Mouse (Mus musculus): ENCODE data around the gene Fkbp10. TPM values are rescaled to one million over a fixed set of nuclear protein-coding genes. Genes with fewer than 3 reads are reported as not detected.

The Fkbp10 gene
- 23.3 and 27.5 TPM in 2 replicates for polyA plus RNA-seq (2015; fragmentation: Nextera tagmentation; extraction: Ambion mirVana)

GRCm38 (mm10) chr11:100414914-100415822 lies at the start of gene Fkbp10:
Gene Fkbp10, plus strand, starts transcription at chr11:100415697.
- Histone ChIP-seq H3K27me3 (replicated peaks) (peaks cover 14% of the 10 kb centered on the region), H3K27ac (peak within 1 kb of the TSS; percentile 80), H3K9me3 (no peaks in the 10 kb centered on the region), H3K9ac (peak within 1 kb of the TSS; percentile 88), H3K4me2 (peak within 1 kb of the TSS; percentile 74), H3K4me1 (peaks cover 24% of the 10 kb centered on the region), H3K4me3 (peak within 1 kb of the TSS; percentile 77), H3K36me3 (replicated peaks) (no peaks in the 10 kb centered on the region)
- WGBS = under 1% methylated on average over 30 of the region's 31 CpGs
- peak; percentile 21 for ATAC-seq (replicated peaks)

GRCm38 (mm10) chr11:100369145-100369544 lies 46.4 kb upstream of the Fkbp10 start:
- no peak overlapping the region for H3K27ac ChIP-seq
- H3K9me3 ChIP-seq = no peaks in the 10 kb centered on the region
- 82% methylated on average over 7 of the region's 7 CpGs for WGBS
- H3K9ac ChIP-seq = no peak overlapping the region
- H3K27me3 ChIP-seq (replicated peaks) = no peaks in the 10 kb centered on the region
- H3K4me3 ChIP-seq = no peak overlapping the region
- no peak overlapping the region for H3K4me2 ChIP-seq
- peaks cover 19% of the 10 kb centered on the region; the same call in 1 of the 2 replicates for H3K36me3 ChIP-seq (replicated peaks)
- no peaks in the 10 kb centered on the region for H3K4me1 ChIP-seq
- no peak for ATAC-seq (replicated peaks)

GRCm38 (mm10) chr11:100369822-100370221 lies 45.7 kb upstream of the Fkbp10 start:
- Histone ChIP-seq H3K4me2 (no peak overlapping the region), H3K27ac (no peak overlapping the region), H3K9ac (no peak overlapping the region), H3K4me1 (no peaks in the 10 kb centered on the region), H3K27me3 (replicated peaks) (no peaks in the 10 kb centered on the region), H3K4me3 (no peak overlapping the region), H3K36me3 (replicated peaks) (peaks cover 23% of the 10 kb centered on the region; the same call in 1 of the 2 replicates), H3K9me3 (no peaks in the 10 kb centered on the region)
- 88% methylated on average over 8 of the region's 8 CpGs for WGBS
- no peak for ATAC-seq (replicated peaks)

- 51% methylated on average over 8 of the region's 8 CpGs for WGBS
- Histone ChIP-seq H3K4me1 (no peaks in the 10 kb centered on the region), H3K27ac (no peak overlapping the region), H3K27me3 (replicated peaks) (no peaks in the 10 kb centered on the region), H3K4me2 (no peak overlapping the region), H3K9ac (no peak overlapping the region), H3K4me3 (no peak overlapping the region), H3K36me3 (replicated peaks) (peaks cover 42% of the 10 kb centered on the region), H3K9me3 (no peaks in the 10 kb centered on the region)
- ATAC-seq (replicated peaks) = peak; percentile 46
These were observed 43.4 kb upstream of the Fkbp10 start for GRCm38 (mm10) chr11:100371981-100372558.

GRCm38 (mm10) chr11:100375127-100375526 lies 40.4 kb upstream of the Fkbp10 start:
- Histone ChIP-seq H3K36me3 (replicated peaks) (peaks cover 54% of the 10 kb centered on the region), H3K4me3 (no peak overlapping the region), H3K27ac (no peak overlapping the region)

GRCm38 (mm10) chr11:100376005-100376404 lies 39.5 kb upstream of the Fkbp10 start:
- H3K4me2 ChIP-seq = no peak overlapping the region
- 80% methylated on average over 4 of the region's 4 CpGs for WGBS
- ATAC-seq (replicated peaks) = no peak
- H3K4me3 ChIP-seq = no peak overlapping the region
- peaks cover 56% of the 10 kb centered on the region for H3K36me3 ChIP-seq (replicated peaks)
- H3K9ac ChIP-seq = no peak overlapping the region
- no peaks in the 10 kb centered on the region for H3K9me3 ChIP-seq
- no peak overlapping the region for H3K27ac ChIP-seq
- H3K4me1 ChIP-seq = no peaks in the 10 kb centered on the region
- H3K27me3 ChIP-seq (replicated peaks) = no peaks in the 10 kb centered on the region

More at GRCm38 (mm10) chr11:100375127-100375526, 40.4 kb upstream of the Fkbp10 start:
- H3K4me2 ChIP-seq = no peak overlapping the region
- no peaks in the 10 kb centered on the region for H3K4me1 ChIP-seq
- no peaks in the 10 kb centered on the region for H3K27me3 ChIP-seq (replicated peaks)
- no peaks in the 10 kb centered on the region for H3K9me3 ChIP-seq
- WGBS = 90% methylated on average over 9 of the region's 9 CpGs
- H3K9ac ChIP-seq = no peak overlapping the region
- no peak for ATAC-seq (replicated peaks)

GRCm38 (mm10) chr11:100376746-100377389 lies 38.6 kb upstream of the Fkbp10 start:
- WGBS = 90% methylated on average over 21 of the region's 21 CpGs
- ATAC-seq (replicated peaks) = no peak

GRCm38 (mm10) chr11:100377989-100378388 lies 37.5 kb upstream of the Fkbp10 start:
- WGBS = 94% methylated on average over 14 of the region's 14 CpGs
- H3K9ac ChIP-seq = no peak overlapping the region
- H3K4me2 ChIP-seq = no peak overlapping the region
- no peaks in the 10 kb centered on the region for H3K27me3 ChIP-seq (replicated peaks)
- H3K27ac ChIP-seq = no peak overlapping the region
- no peak overlapping the region for H3K4me3 ChIP-seq
- no peaks in the 10 kb centered on the region for H3K9me3 ChIP-seq
- no peaks in the 10 kb centered on the region for H3K4me1 ChIP-seq
- no peak for ATAC-seq (replicated peaks)
- peaks cover 57% of the 10 kb centered on the region for H3K36me3 ChIP-seq (replicated peaks)

More at GRCm38 (mm10) chr11:100376746-100377389, 38.6 kb upstream of the Fkbp10 start:
- H3K9me3 ChIP-seq = no peaks in the 10 kb centered on the region
- H3K27me3 ChIP-seq (replicated peaks) = no peaks in the 10 kb centered on the region
- H3K4me1 ChIP-seq = no peaks in the 10 kb centered on the region
- no peak overlapping the region for H3K9ac ChIP-seq
- no peak overlapping the region for H3K27ac ChIP-seq
- peaks cover 62% of the 10 kb centered on the region for H3K36me3 ChIP-seq (replicated peaks)
- H3K4me3 ChIP-seq = no peak overlapping the region
- H3K4me2 ChIP-seq = no peak overlapping the region

- Histone ChIP-seq H3K36me3 (replicated peaks) (peaks cover 58% of the 10 kb centered on the region), H3K27ac (no peak overlapping the region), H3K27me3 (replicated peaks) (no peaks in the 10 kb centered on the region), H3K4me2 (no peak overlapping the region), H3K4me3 (no peak overlapping the region), H3K9me3 (no peaks in the 10 kb centered on the region), H3K4me1 (no peaks in the 10 kb centered on the region), H3K9ac (no peak overlapping the region)
- 84% methylated on average over 5 of the region's 5 CpGs for WGBS
- ATAC-seq (replicated peaks) = no peak
These were observed 37.1 kb upstream of the Fkbp10 start for GRCm38 (mm10) chr11:100378446-100378845.

GRCm38 (mm10) chr11:100379311-100379710 lies 36.2 kb upstream of the Fkbp10 start:
- Histone ChIP-seq H3K9ac (no peak overlapping the region), H3K27me3 (replicated peaks) (no peaks in the 10 kb centered on the region), H3K4me1 (no peaks in the 10 kb centered on the region), H3K27ac (no peak overlapping the region), H3K4me3 (no peak overlapping the region), H3K4me2 (no peak overlapping the region), H3K36me3 (replicated peaks) (peaks cover 53% of the 10 kb centered on the region), H3K9me3 (no peaks in the 10 kb centered on the region)
- WGBS = 90% methylated on average over 4 of the region's 4 CpGs
- ATAC-seq (replicated peaks) = no peak

GRCm38 (mm10) chr11:100382682-100383081 lies 32.8 kb upstream of the Fkbp10 start:
- H3K27me3 ChIP-seq (replicated peaks) = no peaks in the 10 kb centered on the region
- no peak overlapping the region for H3K27ac ChIP-seq
- no peak overlapping the region for H3K9ac ChIP-seq
- no peak overlapping the region for H3K4me2 ChIP-seq
- WGBS = 82% methylated on average over 6 of the region's 6 CpGs
- H3K36me3 ChIP-seq (replicated peaks) = peaks cover 44% of the 10 kb centered on the region
- H3K9me3 ChIP-seq = no peaks in the 10 kb centered on the region
- no peak overlapping the region for H3K4me3 ChIP-seq
- no peaks in the 10 kb centered on the region for H3K4me1 ChIP-seq
- ATAC-seq (replicated peaks) = no peak

- peaks cover 35% of the 10 kb centered on the region for H3K36me3 ChIP-seq (replicated peaks)
These were observed 30.5 kb upstream of the Fkbp10 start for GRCm38 (mm10) chr11:100385016-100385415.

More at GRCm38 (mm10) chr11:100385016-100385415, 30.5 kb upstream of the Fkbp10 start:
- no peak overlapping the region for H3K4me2 ChIP-seq
- H3K4me1 ChIP-seq = peaks cover 3% of the 10 kb centered on the region; the same call in 1 of the 2 replicates
- H3K9me3 ChIP-seq = no peaks in the 10 kb centered on the region
- H3K27me3 ChIP-seq (replicated peaks) = no peaks in the 10 kb centered on the region
- WGBS = 94% methylated on average over 3 of the region's 3 CpGs
- no peak overlapping the region for H3K9ac ChIP-seq
- H3K4me3 ChIP-seq = no peak overlapping the region
- H3K27ac ChIP-seq = no peak overlapping the region
- no peak for ATAC-seq (replicated peaks)

Data from midbrain, embryonic 15.5 days (tissue).